Mouse (Mus musculus) cerebellum, adult 2 months (tissue): Measurements from ENCODE around the gene Pde4a. TPM values are rescaled to one million over a fixed set of nuclear protein-coding genes. Genes with fewer than 3 reads are reported as not detected.
A peak's percentile ranks its signal among the peaks of the same experiment; 100 is the strongest.

Experiments
- DNase-seq, 2 experiments: peaks; one replicate each; pipeline ENCODE4 v3.0.0; 2021
- H3K27ac ChIP-seq: fragments of 200-500 bp; 2 replicates; pipeline ENCODE4 v1.5.1; 2012; ENCODE audit warnings: low read length, control low read depth, inconsistent platforms; ENCODE audit not compliant: insufficient read depth
- H3K27me3 ChIP-seq: fragments of 200-500 bp; 2 replicates; pipeline ENCODE4 v1.6.1; 2012; ENCODE audit warnings: inconsistent platforms, mild to moderate bottlenecking, low read length, moderate library complexity; ENCODE audit not compliant: control insufficient read depth, insufficient read depth
- H3K4me1 ChIP-seq: fragments of 200-500 bp; 2 replicates; pipeline ENCODE4 v1.6.1; 2011; ENCODE audit warnings: low read length; ENCODE audit not compliant: control insufficient read depth, insufficient read depth
- H3K4me3 ChIP-seq: fragments of 200-500 bp; replicated peaks from 2 replicates; pipeline ENCODE3; 2011; ENCODE audit warnings: mild to moderate bottlenecking, low read depth, low read length, control low read depth; ENCODE audit not compliant: insufficient read depth
- CTCF ChIP-seq: fragments of 200-500 bp; IDR thresholded peaks from 2 replicates; pipeline ENCODE4 v1.5.1; 2011; ENCODE audit warnings: low read depth, mild to moderate bottlenecking, control low read depth, low read length, moderate library complexity, borderline replicate concordance; ENCODE audit not compliant: insufficient read depth
- POLR2A ChIP-seq: fragments of 200-500 bp; IDR thresholded peaks from 2 replicates; pipeline ENCODE4 v1.6.1; 2011; ENCODE audit warnings: low read length, control low read depth, borderline replicate concordance; ENCODE audit not compliant: insufficient read depth
- WGBS: fragments of 180-500 bp; shearing (Covaris S2); methylation state at CpG from one replicate; pipeline ENCODE4 v1.1.7; 2018; 5-methylcytosine and 5-hydroxymethylcytosine counted together
- polyA plus RNA-seq: library from polyadenylated mRNA; depleted of rRNA; stranded (reverse); fragments of >200 nt; gene quantifications from 2 replicates; pipeline ENCODE4 v1.2.3, GENCODE M21; 2012

Gene Pde4a
- polyA plus RNA-seq, 1 experiment: 57.4 TPM

DNA sequence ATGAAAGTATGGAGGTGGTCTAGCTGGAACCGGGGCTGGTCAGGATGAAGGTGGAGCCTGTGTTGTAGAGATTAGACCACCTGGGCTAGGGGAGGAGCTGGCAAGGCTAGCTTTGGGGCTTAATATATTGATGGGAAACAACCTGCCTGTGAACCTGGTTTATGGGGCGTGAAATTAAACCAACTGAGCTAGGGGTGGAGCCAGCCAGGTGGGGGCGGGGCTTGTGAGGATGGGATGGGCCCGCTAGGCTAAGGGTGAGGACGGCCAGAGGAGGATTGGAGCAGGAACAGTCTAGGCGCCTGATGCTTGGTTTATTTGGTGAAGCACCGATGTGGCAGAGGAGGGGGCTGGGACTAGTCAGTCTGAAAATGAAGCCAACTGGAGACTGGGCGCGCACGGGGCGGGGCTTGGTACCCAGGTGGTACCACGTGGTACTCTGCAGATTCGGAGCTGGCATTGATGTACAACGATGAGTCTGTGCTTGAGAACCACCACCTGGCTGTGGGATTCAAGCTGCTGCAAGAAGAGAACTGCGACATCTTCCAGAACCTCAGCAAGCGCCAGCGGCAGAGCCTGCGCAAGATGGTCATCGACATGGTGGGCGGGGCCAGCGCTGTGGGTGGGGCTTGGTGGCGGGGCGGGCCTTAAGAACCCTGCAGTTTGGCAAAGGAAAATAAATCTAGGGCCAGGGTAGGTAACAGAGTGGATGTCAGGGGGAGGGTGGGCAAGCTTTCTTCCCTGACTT is 39.2 kb downstream of the Pde4a start:
- no peak for DNase-seq
- Histone ChIP-seq H3K4me3 (no peak overlapping the region), H3K27me3 (no peaks in the 10 kb centered on the region), H3K4me1 (peaks cover 2% of the 10 kb centered on the region; the same call in 1 of the 2 replicates), H3K27ac (no peak overlapping the region)
- TF ChIP-seq POLR2A: no peak
- TF ChIP-seq CTCF: no peak
- WGBS: 24% methylated on average over 23 of the region's 23 CpGs

GRCm38 (mm10) chr9:21206848-21207247 is 41.3 kb downstream of the Pde4a start:
- WGBS: 92% methylated on average over 6 of the region's 6 CpGs
- Histone ChIP-seq H3K4me1 (peaks cover 2% of the 10 kb centered on the region; the same call in 1 of the 2 replicates), H3K4me3 (no peak overlapping the region), H3K27me3 (no peaks in the 10 kb centered on the region), H3K27ac (no peak overlapping the region)
- TF ChIP-seq POLR2A (no peak), CTCF (no peak)
- DNase-seq: no peak

GRCm38 (mm10) chr9:21208626-21209025 is 43.1 kb downstream of the Pde4a start:
- no peak overlapping the region for H3K4me3 ChIP-seq
- no peak overlapping the region for H3K27ac ChIP-seq
- 59% methylated on average over 2 of the region's 2 CpGs for WGBS
- DNase-seq: no peak
- H3K27me3 ChIP-seq: no peaks in the 10 kb centered on the region
- peaks cover 9% of the 10 kb centered on the region for H3K4me1 ChIP-seq
- TF ChIP-seq CTCF (no peak), POLR2A (no peak)

DNA sequence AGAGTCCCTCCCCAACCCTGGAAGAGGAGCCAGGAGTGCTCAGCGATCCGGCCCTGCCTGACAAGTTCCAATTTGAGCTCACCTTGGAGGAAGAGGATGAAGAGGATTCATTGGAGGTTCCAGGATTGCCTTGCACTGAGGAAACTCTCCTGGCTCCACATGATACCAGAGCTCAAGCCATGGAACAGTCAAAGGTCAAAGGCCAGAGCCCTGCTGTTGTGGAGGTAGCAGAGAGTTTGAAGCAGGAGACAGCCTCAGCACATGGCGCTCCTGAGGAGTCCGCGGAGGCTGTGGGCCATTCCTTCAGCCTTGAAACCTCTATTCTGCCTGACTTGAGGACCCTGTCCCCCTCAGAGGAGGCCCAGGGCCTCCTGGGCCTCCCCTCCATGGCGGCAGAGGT is 45.3 kb downstream of the Pde4a start:
- H3K27ac ChIP-seq: no peak overlapping the region
- no peaks in the 10 kb centered on the region for H3K27me3 ChIP-seq
- peaks cover 11% of the 10 kb centered on the region; the same call in 1 of the 2 replicates for H3K4me1 ChIP-seq
- DNase-seq: no peak
- H3K4me3 ChIP-seq: no peak overlapping the region
- TF ChIP-seq POLR2A: no peak
- TF ChIP-seq CTCF: no peak
- WGBS: 72% methylated on average over 6 of the region's 6 CpGs

GRCm38 (mm10) chr9:21211624-21212023 is 46.1 kb downstream of the Pde4a start:
- TF ChIP-seq POLR2A (no peak), CTCF (no peak)
- WGBS: 93% methylated on average over 7 of the region's 7 CpGs
- no peaks in the 10 kb centered on the region for H3K27me3 ChIP-seq

GRCm38 (mm10) chr9:21213617-21214190 is 48.2 kb downstream of the Pde4a start:
- H3K27ac ChIP-seq: peak overlapping the region; percentile 26
- peak; percentile 44 to 57 for DNase-seq
- TF ChIP-seq POLR2A (no peak), CTCF (peak; percentile 55; the same call in 1 of the 2 replicates)
- 10% methylated on average over 7 of the region's 7 CpGs for WGBS
- peaks cover 16% of the 10 kb centered on the region for H3K4me1 ChIP-seq
- H3K27me3 ChIP-seq: no peaks in the 10 kb centered on the region
- no peak overlapping the region for H3K4me3 ChIP-seq

More at GRCm38 (mm10) chr9:21211624-21212023, 46.1 kb downstream of the Pde4a start:
- peaks cover 16% of the 10 kb centered on the region for H3K4me1 ChIP-seq
- no peak overlapping the region for H3K27ac ChIP-seq
- H3K4me3 ChIP-seq: no peak overlapping the region
- DNase-seq: no peak

GRCm38 (mm10) chr9:21216050-21216841 is 50.7 kb downstream of the Pde4a start:
- 66% methylated on average over 25 of the region's 25 CpGs for WGBS
- DNase-seq: no peak
- Histone ChIP-seq H3K27me3 (no peaks in the 10 kb centered on the region), H3K4me3 (no peak overlapping the region), H3K4me1 (peaks cover 19% of the 10 kb centered on the region), H3K27ac (no peak overlapping the region)
- no peak for TF ChIP-seq POLR2A
- TF ChIP-seq CTCF: no peak
